Mouse (Mus musculus): ENCODE measurements around the gene Ica1l.

The Ica1l gene

GRCm38 (mm10) chr1:59966171-59966785 is 76.7 kb downstream of the Ica1l start:
- DNase-seq (ENCODE audit: low read depth, low spot score) = no peak

- DNase-seq (ENCODE audit: low read depth, low spot score) = no peak
Observed at GRCm38 (mm10) chr1:59959941-59960340, 83.0 kb downstream of the Ica1l start.

DNA sequence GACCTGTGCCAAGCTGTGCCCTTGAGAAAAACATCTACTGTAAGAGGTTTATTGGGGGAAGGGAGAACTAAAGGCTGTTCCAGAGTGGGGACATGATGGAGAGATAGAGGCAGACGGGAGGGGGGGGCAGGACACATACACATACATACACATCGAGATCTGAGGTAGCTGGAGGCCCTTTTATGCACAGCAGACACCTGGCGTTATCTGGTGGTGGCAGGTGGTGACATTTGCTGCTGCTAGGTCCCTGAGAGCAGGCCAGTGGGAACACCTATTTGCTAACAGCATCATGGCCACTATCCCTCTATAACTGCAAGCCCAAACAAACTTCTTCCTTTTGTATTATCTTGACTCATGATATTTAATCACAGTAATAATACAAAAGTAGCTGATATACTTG is 85.8 kb downstream of the Ica1l start:
- no peak for DNase-seq (ENCODE audit: low read depth, low spot score)

DNA sequence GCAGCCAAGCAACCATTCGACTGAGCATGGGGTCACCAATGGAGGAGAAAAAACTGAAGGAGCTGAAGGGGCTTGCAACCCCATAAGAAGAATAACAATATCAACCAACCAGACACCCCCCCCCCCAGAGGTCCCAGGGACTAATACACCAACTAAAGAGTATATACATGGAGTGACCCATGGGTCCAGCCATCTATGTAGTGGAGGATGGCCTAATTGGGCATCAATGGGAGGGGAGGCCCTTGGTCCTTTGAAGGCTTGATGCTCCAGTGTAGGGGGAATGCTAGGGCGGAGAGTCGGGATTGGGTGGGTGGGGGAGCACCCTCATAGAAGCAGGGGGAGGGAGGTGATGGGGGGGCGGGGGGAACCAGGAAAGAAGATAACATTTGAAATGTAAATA is 95.5 kb downstream of the Ica1l start:
- no peak for DNase-seq (ENCODE audit: low read depth, low spot score)

- DNase-seq (ENCODE audit: low read depth, low spot score) = no peak
Observed at GRCm38 (mm10) chr1:59945969-59946368, 97.0 kb downstream of the Ica1l start.

- no peak for DNase-seq (ENCODE audit: low read depth, low spot score)
Observed at GRCm38 (mm10) chr1:59943825-59944224, 99.2 kb downstream of the Ica1l start.

- no peak for DNase-seq (ENCODE audit: low read depth, low spot score)
Observed at GRCm38 (mm10) chr1:59942057-59942790, 100.8 kb downstream of the Ica1l start.

- DNase-seq (ENCODE audit: low read depth, low spot score) = no peak
Observed at GRCm38 (mm10) chr1:59941063-59941462, 101.9 kb downstream of the Ica1l start.

- DNase-seq (ENCODE audit: low read depth, low spot score) = no peak
Observed at GRCm38 (mm10) chr1:59932991-59933390, 110.0 kb downstream of the Ica1l start.

All from c-Kit-negative CD71-positive TER-119-positive erythroid progenitor cells, embryonic 14.5 days (primary cell).